ENCODE assay signal across 8 mouse cellular contexts in genomic region chr4:134252131-134252910, GRCm38 (mm10). TPM values are rescaled to one million over a fixed set of nuclear protein-coding genes. Genes with fewer than 3 reads are reported as not detected.
DNase-seq lines count a peak whose midpoint lies in the region; ATAC-seq lines count a peak whose summit lies in the region.

No protein-coding gene starts in this region.

- no peaks in the 10 kb centered on the region for H3K9me3 ChIP-seq in heart, embryonic 16.5 days (replicated peaks; ENCODE audit: control insufficient read depth, low read length)
- H3K9me3 ChIP-seq in liver, embryonic 12.5 days (replicated peaks), result no peaks in the 10 kb centered on the region

- peak overlapping the region; percentile 67 for H3K9ac ChIP-seq in heart, embryonic 16.5 days (ENCODE audit: low read length)
- H3K9ac ChIP-seq in liver, embryonic 12.5 days, result no peak overlapping the region

- H3K4me2 ChIP-seq in heart, embryonic 16.5 days (ENCODE audit: low read depth, low read length), result peak overlapping the region; percentile 94
- H3K4me2 ChIP-seq in liver, embryonic 12.5 days, result peak overlapping the region; percentile 71

- H3K4me3 ChIP-seq in heart, embryonic 16.5 days (ENCODE audit: low read length), result peak overlapping the region; percentile 61
- H3K4me3 ChIP-seq in liver, embryonic 12.5 days, result peak overlapping the region; percentile 48

- H3K36me3 ChIP-seq in heart, embryonic 16.5 days (ENCODE audit: control insufficient read depth, insufficient read depth), result no peaks in the 10 kb centered on the region
- H3K36me3 ChIP-seq in liver, embryonic 12.5 days, result no peaks in the 10 kb centered on the region

- peaks cover 46% of the 10 kb centered on the region for H3K4me1 ChIP-seq in heart, embryonic 16.5 days (ENCODE audit: control insufficient read depth, insufficient read depth, low read length)
- H3K4me1 ChIP-seq in liver, embryonic 12.5 days, result peaks cover 68% of the 10 kb centered on the region

- peak overlapping the region; percentile 12 for H3K27ac ChIP-seq in heart, embryonic 16.5 days (ENCODE audit: low read length)
- no peak overlapping the region for H3K27ac ChIP-seq in liver, embryonic 12.5 days

- ATAC-seq in heart, embryonic 16.5 days (replicated peaks; ENCODE audit: extremely low read depth, insufficient read depth, low FRiP score), result no peak
- ATAC-seq in liver, embryonic 12.5 days, result no peak

- peaks cover 48% of the 10 kb centered on the region for H3K27me3 ChIP-seq in heart, embryonic 16.5 days (ENCODE audit: control insufficient read depth, insufficient read depth, low read length)
- peaks cover 96% of the 10 kb centered on the region for H3K27me3 ChIP-seq in liver, embryonic 12.5 days (replicated peaks)

- DNase-seq in urinary bladder, adult 2 months (ENCODE audit: low spot score), result peak; percentile 20
- no peak for DNase-seq in urinary bladder, adult 18-20 months (ENCODE audit: low spot score in 2 of 2)
- peak; percentile 40 for DNase-seq in retina, embryonic 14.5 days (ENCODE audit: low spot score)
- no peak for DNase-seq in thymus, adult 18-20 months
- no peak for DNase-seq in spleen, adult 18-20 months
- no peak for DNase-seq in left cerebral cortex, adult 8-10 months (ENCODE audit: low spot score in 2 of 2)

- WGBS in heart, embryonic 16.5 days, result 28% methylated on average over 22 of the region's 22 CpGs
- 9% methylated on average over 22 of the region's 22 CpGs for whole genome bisulfite sequencing in liver, embryonic 12.5 days (ENCODE audit: insufficient replicate concordance)

RNA-seq across cellular contexts. Expression of gene Grrp1, which starts 1.6 kb away (rescaled TPM):
- polyA plus RNA-seq in urinary bladder, adult 2 months (2012; rRNA removed), result 13.7 TPM in 2 replicates
- 5.8 and 6.3 TPM in 2 replicates for polyA plus RNA-seq in heart, embryonic 16.5 days (2015; fragmentation: Nextera tagmentation; extraction: Ambion mirVana)
- polyA plus RNA-seq in liver, embryonic 12.5 days (2016; fragmentation: Nextera tagmentation; extraction: Ambion mirVana), result 1.5 and 1.8 TPM in 2 replicates
- total RNA-seq in left cerebral cortex, adult 8-10 months (2022), result 1 to 10 TPM; 2.6 to 4.3 (median 3.5) TPM

RNA-seq across cellular contexts. Expression of gene Gm30191, which starts 5.6 kb away (rescaled TPM):
- polyA plus RNA-seq in urinary bladder, adult 2 months (2012; rRNA removed), result not detected in 2 replicates
- not detected in 2 replicates for polyA plus RNA-seq in heart, embryonic 16.5 days (2015; fragmentation: Nextera tagmentation; extraction: Ambion mirVana)
- polyA plus RNA-seq in liver, embryonic 12.5 days (2016; fragmentation: Nextera tagmentation; extraction: Ambion mirVana), result not detected in 2 replicates
- not detected for total RNA-seq in left cerebral cortex, adult 8-10 months (2022)

RNA-seq across cellular contexts. Expression of gene Zfp593, which starts 6.9 kb away (rescaled TPM):
- 8.9 and 11.0 TPM in 2 replicates for polyA plus RNA-seq in urinary bladder, adult 2 months (2012; rRNA removed)
- polyA plus RNA-seq in heart, embryonic 16.5 days (2015; fragmentation: Nextera tagmentation; extraction: Ambion mirVana), result 8.7 and 9.5 TPM in 2 replicates
- polyA plus RNA-seq in liver, embryonic 12.5 days (2016; fragmentation: Nextera tagmentation; extraction: Ambion mirVana), result 15.7 and 16.5 TPM in 2 replicates
- total RNA-seq in left cerebral cortex, adult 8-10 months (2022), result 10 to 100 TPM; 10.9 to 12.1 (median 11.3) TPM

RNA-seq across cellular contexts. Expression of gene E130218I03Rik, which starts 8.9 kb away (rescaled TPM):
- polyA plus RNA-seq in urinary bladder, adult 2 months (2012; rRNA removed), result not detected in 2 replicates
- polyA plus RNA-seq in heart, embryonic 16.5 days (2015; fragmentation: Nextera tagmentation; extraction: Ambion mirVana), result 0.22 TPM in 1 of 2 replicates, not detected in the other
- polyA plus RNA-seq in liver, embryonic 12.5 days (2016; fragmentation: Nextera tagmentation; extraction: Ambion mirVana), result 0.30 and 0.48 TPM in 2 replicates
- total RNA-seq in left cerebral cortex, adult 8-10 months (2022), result not detected

RNA-seq across cellular contexts. Expression of gene Cnksr1, which starts 14.1 kb away (rescaled TPM):
- polyA plus RNA-seq in urinary bladder, adult 2 months (2012; rRNA removed), result 11.5 and 13.1 TPM in 2 replicates
- 1.1 and 2.3 TPM in 2 replicates for polyA plus RNA-seq in heart, embryonic 16.5 days (2015; fragmentation: Nextera tagmentation; extraction: Ambion mirVana)
- polyA plus RNA-seq in liver, embryonic 12.5 days (2016; fragmentation: Nextera tagmentation; extraction: Ambion mirVana), result 0.19 TPM in 1 of 2 replicates, not detected in the other
- under 1 TPM in 3 of 4 experiments, not detected in 1; 0.36 to 0.74 (median 0.57) TPM for total RNA-seq in left cerebral cortex, adult 8-10 months (2022)

Comparison
In these comparisons a context has a peak if more than half of its experiments do, and no peak if none do; other contexts are left out.
1. DNase-seq: peak in urinary bladder, adult 2 months (single experiment) and retina, embryonic 14.5 days (single experiment); none in urinary bladder, adult 18-20 months (0 of 2), thymus, adult 18-20 months (0 of 2), spleen, adult 18-20 months (0 of 2) and left cerebral cortex, adult 8-10 months (0 of 2).